Mouse (Mus musculus): ENCODE measurements at regions not wholly inside any gene's neighbourhood (a gene's known extent, or its start where the extent isn't known, plus 50 kb on each side); places are given as distances from the start of the nearest gene placed in this dataset.

DNA sequence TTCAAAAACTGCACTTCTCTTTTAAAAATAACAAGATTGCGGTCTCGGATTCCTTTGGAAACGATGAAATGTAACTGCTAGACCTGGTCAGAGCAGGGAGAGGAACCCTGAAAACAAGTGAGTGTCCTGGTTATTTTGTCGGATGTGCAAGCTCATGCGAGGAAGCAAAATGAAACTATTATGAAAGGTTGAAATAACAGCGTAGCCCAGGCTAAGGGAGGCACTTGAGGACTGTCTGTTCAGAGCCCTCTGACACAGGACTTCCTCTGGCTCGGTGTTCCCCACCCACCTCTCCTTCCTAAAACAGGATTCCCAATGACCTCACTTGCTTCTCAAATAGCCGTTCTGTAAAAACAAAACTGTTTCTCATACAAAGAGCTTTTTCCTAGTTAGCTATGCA, 51.3 kb upstream of the S1pr1 start:
- intact Hi-C loops (cut with DNase I), result no loop called here
- no peak for DNase-seq (ENCODE audit: low spot score in 2 of 2)

DNA sequence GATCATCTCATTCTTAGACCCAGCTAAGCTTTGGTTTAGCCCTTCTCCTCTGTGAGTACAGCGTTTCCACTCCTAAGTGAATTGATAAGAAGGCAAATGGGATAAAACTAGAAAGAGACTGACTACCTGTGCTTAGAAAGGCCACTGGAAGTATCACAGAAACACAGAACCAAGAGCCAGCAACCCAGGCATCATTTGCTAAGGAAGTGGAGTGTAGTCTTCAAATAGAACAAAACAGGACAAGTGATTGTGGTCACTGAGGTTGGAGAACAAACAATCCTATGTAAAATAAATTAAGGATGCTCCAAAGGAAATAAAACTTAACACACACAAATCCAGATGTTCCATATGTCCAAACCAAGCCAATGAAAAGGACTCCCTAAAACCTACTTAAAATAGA, 53.4 kb upstream of the S1pr1 start:
- intact Hi-C loops (cut with DNase I), result no loop called here
- DNase-seq (ENCODE audit: low spot score in 2 of 2), result no peak

DNA sequence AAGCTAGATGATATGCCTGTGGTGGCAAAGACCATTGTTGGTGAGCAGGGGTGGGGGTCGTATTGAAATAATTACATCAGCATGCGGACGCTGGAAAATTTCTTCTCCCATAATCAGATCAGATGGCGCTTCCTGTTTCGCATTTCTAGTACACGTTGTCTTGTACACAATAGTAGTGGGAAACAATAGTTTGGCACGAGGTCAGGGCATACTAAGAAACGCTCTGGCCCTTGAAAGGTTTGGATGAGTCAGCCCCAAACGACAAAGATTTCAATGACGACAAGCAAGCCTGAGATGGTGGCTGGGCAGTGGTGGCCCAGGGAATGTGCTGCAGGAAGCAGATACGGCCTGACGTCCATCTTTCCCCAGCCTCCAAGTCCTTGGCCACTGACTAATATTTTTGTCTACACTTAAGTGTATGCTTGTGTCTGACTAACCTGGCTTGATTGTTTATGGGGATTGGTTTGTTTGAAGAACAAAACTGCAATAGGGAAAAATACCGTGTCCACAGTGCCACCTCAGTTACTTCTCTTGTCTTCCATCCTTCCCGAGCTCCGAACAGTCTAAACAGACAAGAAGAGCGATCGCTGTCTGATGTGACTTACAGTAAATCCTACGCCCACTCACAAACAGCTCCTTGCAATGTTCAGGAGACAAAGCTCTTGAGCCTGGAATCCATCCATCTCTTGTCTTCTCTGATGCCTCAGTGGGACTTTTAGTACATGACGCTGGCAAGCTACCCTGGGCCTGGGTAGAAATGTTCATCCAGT, 54.1 kb upstream of the S1pr1 start:
- intact Hi-C loops (cut with DNase I), result no loop called here
- DNase-seq (ENCODE audit: low spot score in 2 of 2), result no peak

DNA sequence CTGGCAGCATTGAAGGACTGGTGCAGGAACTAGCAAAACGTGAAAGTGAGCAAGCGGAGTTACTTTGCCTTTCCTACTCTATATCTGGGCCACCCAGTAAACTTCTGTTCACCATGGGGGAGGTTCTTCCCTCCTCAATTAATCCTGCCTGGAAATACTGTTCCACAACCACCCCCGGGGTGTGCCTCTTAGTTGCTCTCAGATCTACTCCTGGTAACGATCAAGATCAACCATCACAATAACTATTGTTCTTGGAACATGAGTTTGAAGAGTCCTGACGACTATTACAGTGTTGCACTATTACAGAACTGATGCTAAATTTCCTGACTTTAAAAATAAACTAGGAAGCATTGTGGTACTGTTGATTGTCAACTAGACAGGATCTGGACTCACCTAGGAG, 57.8 kb upstream of the S1pr1 start:
- no peak for DNase-seq (ENCODE audit: low spot score in 2 of 2)
- intact Hi-C loops (cut with DNase I), result no loop called here

DNA sequence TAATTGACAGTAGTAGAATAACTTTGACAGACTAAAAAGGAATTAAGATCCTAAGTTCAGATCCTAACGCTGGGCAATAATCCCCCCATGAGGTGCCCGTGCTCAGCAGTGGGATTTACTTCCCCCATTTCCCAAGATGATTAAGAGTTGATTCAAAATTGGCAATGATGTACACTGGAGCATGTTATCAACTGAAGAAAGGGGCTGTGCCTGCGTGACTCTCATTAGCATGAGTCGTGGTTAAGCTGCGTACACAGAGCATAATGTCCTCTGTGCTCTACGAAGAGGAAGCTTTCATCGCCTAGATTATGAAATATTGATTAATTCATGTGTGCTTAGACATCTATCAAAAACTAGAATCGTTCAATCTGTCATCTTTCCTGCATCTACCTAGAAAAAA, 59.4 kb upstream of the S1pr1 start:
- DNase-seq (ENCODE audit: low spot score in 2 of 2), result no peak
- intact Hi-C loops (cut with DNase I), result no loop called here

DNA sequence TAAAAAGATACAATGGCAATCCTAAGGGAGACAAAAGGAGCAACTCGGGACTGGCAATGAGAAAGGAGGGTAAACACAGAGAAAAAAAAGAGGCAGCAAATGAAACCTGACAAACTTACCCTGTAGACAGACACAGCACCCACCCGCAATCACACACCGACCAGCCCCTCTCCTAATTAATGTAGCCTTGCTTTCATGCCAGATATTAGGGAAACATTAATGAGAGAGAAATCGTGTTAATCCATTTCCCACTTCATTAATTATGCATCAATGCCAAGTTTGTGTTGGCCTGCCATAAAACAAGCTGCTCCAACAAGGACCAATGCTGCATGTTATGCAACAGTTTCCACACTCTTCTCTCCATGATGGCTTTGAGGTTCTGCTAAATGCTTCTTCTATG, 59.9 kb upstream of the S1pr1 start:
- DNase-seq (ENCODE audit: low spot score in 2 of 2), result no peak

DNA sequence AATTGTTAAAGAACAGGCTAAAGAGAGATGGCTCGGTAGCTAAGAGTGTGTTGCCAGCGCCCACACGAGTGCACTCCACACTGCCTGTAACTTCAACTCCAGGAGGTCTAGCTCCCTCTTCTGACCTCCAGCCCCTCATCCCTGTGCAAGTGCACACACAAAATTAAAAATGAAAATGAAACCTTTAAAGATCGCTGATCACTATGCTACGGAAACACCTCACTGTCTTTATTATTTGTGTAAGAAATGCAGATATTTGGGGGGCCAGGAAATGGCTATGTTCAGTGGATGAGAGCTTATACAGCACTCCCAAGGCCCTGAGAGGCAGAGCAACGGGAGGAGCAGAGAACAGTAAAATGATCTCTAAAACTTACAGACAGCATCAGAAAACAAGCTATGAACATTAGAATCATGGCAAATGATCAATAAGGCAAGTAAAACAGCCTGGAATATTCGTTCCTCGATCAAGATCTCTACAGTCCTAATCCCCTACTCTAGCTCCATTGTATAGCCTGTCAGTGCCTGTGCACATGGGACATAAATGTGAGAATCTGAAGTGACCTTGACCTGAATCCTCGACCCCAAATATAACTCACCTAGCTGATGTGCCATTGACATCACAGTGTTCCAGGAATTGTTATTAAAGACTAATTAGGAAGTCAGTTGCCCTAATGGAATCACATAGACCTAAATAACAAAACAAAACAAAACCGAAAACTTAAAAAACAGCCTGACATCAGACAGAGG, 64.4 kb upstream of the S1pr1 start:
- no peak for DNase-seq (ENCODE audit: low spot score in 2 of 2)
- intact Hi-C loops (cut with DNase I), result no loop called here

More for the DNA sequence above, 59.9 kb upstream of the S1pr1 start:
- intact Hi-C loops (cut with DNase I), result no loop called here

DNA sequence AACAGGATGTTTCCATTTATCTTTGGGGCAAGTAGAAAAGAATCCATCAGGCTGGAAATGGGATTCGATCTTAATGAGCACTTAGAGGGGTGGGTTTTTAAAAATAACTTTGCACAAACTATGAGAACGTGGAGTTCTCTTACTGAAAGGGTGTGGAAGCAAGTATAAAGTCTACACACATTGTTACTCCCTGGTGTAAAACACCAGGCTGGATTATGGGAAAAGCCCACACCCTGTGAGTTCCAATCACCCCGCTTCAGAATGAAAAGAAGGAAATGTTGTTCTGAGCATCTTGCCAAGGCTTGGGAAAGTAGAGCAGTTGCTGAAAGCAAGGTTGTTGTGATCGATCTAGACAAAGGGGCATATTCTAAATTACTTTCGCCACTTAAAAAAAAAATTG, 65.0 kb upstream of the S1pr1 start:
- DNase-seq (ENCODE audit: low spot score in 2 of 2), result no peak
- intact Hi-C loops (cut with DNase I), result no loop called here

DNA sequence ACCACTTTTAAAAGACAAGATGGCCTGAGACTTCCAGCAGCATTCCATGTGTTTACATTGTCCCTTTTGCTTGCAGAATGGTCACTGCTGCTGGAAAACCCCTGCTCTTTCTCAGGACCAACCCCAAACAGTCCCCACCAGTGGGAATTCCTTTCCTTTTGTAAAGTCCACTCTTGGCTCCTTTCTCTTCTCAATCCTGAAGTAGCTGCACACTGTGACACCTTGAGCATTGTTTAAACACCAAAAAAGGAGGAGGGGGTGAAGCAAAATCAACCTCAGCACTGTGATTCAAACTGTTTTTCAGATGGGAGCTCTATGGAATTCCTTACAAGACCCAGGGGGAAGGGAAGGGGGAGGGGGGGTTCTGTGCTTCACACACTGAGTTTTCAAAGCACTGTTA, 67.9 kb upstream of the S1pr1 start:
- DNase-seq (ENCODE audit: low spot score in 2 of 2), result no peak
- intact Hi-C loops (cut with DNase I), result no loop called here

DNA sequence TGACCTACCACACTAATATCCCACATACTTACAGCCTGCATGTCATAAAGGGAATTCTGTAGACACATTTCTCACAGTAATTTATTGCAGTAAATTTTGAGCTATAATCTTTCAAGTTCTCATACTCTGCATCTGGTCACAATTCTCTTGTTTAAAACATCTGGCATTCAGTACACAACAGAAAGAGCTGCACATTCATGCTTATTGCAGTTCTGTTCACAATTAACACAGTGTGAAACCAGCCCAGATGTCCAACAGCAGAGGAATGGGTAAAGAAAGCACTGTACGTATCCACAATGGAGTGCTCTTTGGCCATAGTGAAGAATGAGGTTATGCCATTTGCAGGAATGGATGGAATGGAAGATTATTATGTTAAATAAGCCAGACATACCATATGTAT, 72.5 kb upstream of the S1pr1 start:
- DNase-seq (ENCODE audit: low spot score in 2 of 2), result no peak
- intact Hi-C loops (cut with DNase I), result no loop called here

DNA sequence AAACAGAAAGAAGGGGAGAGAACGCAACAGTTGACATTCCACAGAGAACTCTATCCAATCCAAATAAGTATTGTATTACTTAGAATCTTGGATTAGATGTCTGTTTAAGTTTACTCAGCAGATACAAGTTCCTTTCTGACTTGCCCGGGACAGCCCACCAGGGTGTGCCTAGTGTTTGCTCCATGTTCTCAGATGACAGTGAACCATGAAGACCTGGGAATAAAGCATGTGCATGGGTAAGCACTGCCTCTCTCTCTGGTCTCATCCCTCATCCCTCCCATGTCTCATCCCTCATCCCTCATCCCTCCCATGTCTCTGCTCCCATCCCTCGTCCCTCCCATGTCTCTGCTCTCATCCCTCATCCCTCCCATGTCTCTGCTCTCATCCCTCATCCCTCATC, 73.7 kb upstream of the S1pr1 start:
- intact Hi-C loops (cut with DNase I), result no loop called here
- DNase-seq (ENCODE audit: low spot score in 2 of 2), result no peak

DNA sequence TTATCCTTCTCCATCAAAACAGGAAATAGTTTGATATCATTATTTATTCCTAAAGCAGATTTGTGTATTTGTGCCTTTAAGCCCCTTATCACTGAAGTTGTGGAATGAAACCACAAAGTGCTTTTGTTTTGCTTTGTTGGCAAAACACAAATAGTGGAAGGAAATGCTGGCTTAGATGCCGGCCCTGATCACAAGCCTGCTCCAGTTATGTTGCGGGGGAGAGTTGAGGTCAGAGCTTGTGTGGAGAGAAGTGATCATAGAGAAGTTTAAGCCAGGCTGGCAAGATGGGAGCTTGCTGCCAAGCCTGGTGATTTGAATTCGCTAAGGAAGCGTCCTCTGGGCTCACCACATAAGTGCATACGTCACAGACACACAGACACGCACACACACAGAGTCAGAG, 74.2 kb upstream of the S1pr1 start:
- DNase-seq (ENCODE audit: low spot score in 2 of 2), result no peak
- intact Hi-C loops (cut with DNase I), result no loop called here

DNA sequence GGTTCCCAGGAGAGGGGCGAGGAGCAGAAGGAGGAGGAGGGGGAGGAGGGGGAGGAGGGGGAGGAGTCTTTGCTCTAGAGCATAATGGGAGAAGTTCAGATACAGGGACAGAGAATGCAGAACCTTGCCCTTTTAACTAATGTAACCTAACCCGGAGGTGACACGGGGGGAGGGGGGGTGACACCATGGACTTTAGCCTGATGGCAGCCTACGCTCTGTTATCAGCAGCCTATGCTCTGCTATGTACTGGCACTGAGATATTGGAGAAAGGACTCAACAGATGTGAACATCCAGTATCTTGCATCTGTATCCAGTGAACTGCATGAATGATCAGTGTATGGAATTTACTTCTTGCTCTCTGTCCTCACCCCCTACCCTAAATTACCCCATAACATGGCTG, 77.7 kb upstream of the S1pr1 start:
- DNase-seq (ENCODE audit: low spot score in 2 of 2), result no peak
- intact Hi-C loops (cut with DNase I), result no loop called here

DNA sequence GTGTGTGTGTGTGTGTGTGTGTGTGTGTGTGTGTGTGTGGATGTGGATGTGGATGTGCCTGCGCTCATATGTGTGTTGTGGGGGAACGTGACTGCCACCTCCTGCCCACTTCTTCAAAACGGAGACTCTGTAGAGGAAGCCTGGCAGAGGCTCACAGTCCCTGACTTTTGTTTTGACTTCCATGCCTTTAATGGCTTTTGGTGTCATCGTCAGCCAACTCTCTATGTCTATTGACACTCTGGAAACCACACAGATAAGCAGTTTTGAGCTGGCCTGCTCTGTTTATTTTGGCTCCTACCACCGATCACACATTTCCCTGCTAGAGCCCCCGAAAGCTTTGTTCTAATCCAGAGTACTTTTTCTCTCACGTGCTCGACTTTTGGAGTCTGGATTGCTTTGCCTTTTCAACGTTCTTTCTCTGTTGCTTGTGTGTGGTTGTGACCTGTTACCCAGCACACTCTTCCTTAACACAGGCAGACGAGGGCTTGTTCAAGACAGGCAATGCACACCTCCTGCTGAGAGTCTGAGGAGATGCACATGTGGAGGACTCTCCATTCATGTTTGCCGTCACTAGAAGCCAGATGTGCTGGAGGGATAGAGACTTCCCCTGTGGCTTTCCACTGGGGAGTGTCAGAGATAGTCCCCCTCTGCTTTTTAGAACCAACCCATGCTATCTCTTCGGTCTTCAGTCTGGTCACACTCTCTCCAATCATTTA, 78.6 kb upstream of the S1pr1 start:
- DNase-seq (ENCODE audit: low spot score in 2 of 2), result peak; percentile 12 to 15
- intact Hi-C loops (cut with DNase I), result no loop called here

DNA sequence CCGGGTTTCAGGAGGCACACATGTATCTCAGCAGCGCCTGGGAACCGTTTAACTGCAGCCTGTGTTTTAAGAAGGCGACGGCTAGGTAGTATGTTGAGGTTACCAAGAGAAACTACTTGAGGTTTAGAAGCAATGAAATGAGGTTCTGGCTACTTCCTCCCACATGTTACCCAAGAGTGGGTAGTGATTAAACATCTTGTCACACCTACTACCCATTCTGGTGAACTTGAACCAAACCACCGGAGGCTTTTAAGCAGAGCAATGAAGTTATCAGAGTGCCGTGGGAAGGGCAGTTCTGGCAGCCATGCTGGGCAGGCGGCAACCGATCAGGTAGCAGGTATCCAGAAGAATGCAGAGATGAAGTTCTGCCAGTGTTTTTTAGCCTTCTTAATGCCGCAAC, 84.5 kb upstream of the S1pr1 start:
- intact Hi-C loops (cut with DNase I), result no loop called here
- DNase-seq (ENCODE audit: low spot score in 2 of 2), result no peak

DNA sequence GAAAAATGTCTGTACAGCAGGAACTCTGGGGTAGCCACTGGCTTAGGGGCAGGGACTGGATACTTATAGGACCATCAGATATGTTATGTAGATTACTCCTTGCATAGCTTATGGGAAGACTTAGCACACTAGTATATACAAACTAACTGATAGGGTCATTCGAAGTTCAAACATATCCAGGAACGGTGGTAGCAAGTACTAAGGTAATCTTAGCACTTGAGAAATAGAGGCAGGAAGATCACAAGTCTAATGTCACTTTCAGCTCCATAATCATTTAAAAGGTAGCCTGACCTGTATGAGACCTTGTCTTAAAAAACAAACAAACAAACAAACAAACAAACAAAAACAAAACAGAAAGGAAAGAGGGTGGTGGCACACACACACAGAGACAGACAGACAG, 85.1 kb upstream of the S1pr1 start:
- intact Hi-C loops (cut with DNase I), result no loop called here
- no peak for DNase-seq (ENCODE audit: low spot score in 2 of 2)

DNA sequence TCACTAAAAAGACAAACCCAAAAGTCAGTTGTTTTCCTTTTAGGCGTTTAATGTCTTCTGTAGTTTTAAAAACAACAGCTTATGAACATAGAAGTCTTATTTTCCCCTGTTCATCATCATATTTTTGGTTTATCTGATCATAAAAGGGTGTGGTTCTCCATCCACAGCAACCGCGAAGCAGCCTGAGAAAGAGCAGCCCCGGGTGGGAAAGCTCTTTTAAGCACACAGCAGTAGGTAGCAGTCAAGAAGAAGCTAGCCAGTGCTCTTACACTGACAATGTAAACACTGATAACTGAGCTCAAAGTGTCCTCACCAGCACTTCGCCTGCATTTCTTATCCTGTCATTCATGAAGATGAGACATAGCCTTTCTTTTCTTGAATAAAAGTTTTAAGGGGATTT, 86.0 kb upstream of the S1pr1 start:
- intact Hi-C loops (cut with DNase I), result no loop called here
- DNase-seq (ENCODE audit: low spot score in 2 of 2), result no peak

DNA sequence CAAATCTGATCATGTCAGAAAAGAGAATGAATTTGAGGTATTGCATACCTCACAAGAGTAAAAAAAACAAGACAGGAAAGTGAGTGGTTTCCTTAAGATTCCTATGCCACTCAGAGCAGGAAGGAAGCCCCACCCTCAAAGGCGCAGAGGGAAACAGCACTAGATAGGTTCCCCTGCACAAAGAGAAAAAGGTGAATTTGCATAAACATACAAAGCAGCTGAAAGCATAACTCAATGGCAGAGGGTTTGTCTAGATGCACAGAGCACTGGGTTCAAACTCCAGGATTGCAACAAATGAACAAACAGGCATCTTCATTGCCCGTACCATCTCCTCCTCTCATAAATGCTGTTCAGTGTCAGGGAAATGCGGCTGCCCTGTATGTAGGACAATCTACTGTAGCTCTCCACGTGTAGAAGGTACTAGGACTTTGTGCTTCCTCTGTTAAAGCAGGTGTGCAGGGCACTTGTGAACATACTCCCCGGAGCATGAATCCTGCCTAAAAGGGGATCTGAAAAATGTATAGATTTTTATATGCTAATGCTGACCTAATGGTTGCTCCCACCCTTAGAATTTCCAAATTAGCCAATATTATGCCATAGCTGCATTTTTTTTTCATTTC, 85.9 kb upstream of the Dph5 start:
- intact Hi-C loops (cut with DNase I), result no loop called here
- no peak for DNase-seq (ENCODE audit: low spot score in 2 of 2)

DNA sequence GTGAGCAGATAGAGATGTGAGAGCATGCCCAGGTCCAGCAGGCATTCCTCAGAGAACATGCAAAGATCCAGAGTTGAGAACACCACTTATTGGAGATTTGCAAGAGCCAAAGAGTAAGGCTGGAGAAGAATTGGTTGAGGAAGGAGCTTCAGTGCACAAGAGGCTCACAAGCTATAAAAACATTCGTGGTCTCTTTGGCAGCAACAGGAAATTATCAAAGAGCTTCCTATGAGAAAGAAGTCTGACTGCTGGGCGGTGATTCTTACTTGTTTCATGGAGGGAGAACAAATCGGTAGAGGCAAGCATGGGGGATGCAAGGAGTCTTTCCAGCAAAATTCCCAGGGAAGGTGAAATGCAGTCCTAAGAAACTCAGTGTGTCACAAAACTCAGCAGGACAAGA, 83.0 kb upstream of the Dph5 start:
- DNase-seq (ENCODE audit: low spot score in 2 of 2), result no peak
- intact Hi-C loops (cut with DNase I), result no loop called here

DNA sequence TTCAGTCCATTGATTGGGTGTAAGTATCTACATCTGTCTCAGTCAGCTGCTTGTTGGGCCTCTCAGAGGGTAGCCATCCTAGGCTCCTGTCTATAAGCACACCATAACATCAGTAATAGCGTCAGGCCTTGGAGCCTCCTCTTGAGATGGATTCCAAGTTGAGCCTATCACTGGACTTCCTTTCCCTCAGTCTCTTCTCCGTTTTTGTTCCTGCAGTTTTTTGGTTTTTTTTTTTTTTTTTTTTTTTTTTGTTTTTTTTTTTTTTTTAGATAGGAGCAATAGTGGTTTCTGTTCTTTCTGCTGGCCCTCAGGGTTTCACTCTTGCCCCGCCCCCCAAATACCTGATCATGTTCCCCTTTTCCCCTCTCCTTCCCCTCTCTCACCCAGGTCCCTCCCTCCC, 80.6 kb upstream of the Dph5 start:
- intact Hi-C loops (cut with DNase I), result no loop called here
- no peak for DNase-seq (ENCODE audit: low spot score in 2 of 2)

All from left cerebral cortex, postnatal 14 days (tissue).